Mouse (Mus musculus): ENCODE results near the gene Senp3.
A peak's percentile ranks its signal among the peaks of the same experiment; 100 is the strongest.

GRCm38 (mm10) chr11:69680136-69680855, 1.6 kb downstream of the Senp3 start:
- 0 out of 2 replicates have a peak, but pooled peaks have one; percentile 3 for TF ChIP-seq CTCF (IDR thresholded peaks at IDR 0.05; ENCODE audit: low read depth)
- TF ChIP-seq EP300 (IDR thresholded peaks at IDR 0.05; ENCODE audit: low read depth), result no peak
